In the genomic region with DNA sequence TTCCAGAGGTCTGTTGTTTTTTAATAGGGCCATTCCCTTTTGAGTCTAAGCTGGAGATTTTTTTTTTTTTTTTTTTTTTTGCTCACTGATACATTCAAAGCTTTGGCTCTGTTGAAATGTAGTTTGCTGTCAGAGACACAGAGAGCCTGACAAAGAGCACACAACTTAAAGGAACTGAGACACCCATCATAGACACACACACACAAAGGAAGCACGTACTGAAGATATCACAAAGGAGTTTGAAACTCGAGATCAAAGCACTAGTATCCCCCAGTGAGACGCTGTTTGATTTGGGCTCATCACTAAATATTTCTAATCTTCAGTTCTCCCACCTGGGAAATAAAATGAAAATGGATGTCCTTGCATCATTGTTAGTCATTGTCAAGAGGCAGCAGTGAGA, we compare ENCODE assay signal across 22 mouse cellular contexts.
DNase-seq lines count a peak whose midpoint lies in the region; ATAC-seq and TF ChIP-seq lines count a peak whose summit lies in the region.
"Had no signal": no experiment of that assay in that cellular context is flagged by ENCODE, and none has a peak within 500 bp of the region (broad histone marks: within the 10 kb centered on the region; RNA-seq: fewer than 3 reads in every experiment).

No protein-coding gene starts in this region.

- H3K9ac ChIP-seq in lung, embryonic 16.5 days (ENCODE audit: low read length), result no peak overlapping the region
- no peak overlapping the region for H3K9ac ChIP-seq in midbrain, embryonic 16.5 days (ENCODE audit: low read depth, low read length)
- no peak overlapping the region for H3K9ac ChIP-seq in midbrain, embryonic 14.5 days (replicated peaks; ENCODE audit: low read length)
- H3K9ac ChIP-seq in MEL (ENCODE audit: control insufficient read depth, low read depth, low read length, poor library complexity, severe bottlenecking), result no peak overlapping the region
- H3K9ac ChIP-seq: embryonic facial prominence, embryonic 12.5 days; forebrain, embryonic 13.5 days; forebrain, embryonic 15.5 days; forebrain, postnatal 0 days had no signal

- H3K4me1 ChIP-seq in lung, embryonic 16.5 days (replicated peaks; ENCODE audit: control insufficient read depth, insufficient read depth, low read length), result no peaks in the 10 kb centered on the region
- no peaks in the 10 kb centered on the region; the same call in 1 of the 2 replicates for H3K4me1 ChIP-seq in midbrain, embryonic 16.5 days (ENCODE audit: control insufficient read depth, insufficient read depth, low read length)
- H3K4me1 ChIP-seq in midbrain, embryonic 14.5 days (ENCODE audit: control insufficient read depth, insufficient read depth, low read length), result no peaks in the 10 kb centered on the region
- no peaks in the 10 kb centered on the region for H3K4me1 ChIP-seq in MEL (ENCODE audit: control insufficient read depth in 1 of 2, insufficient read depth in 2 of 2, low read length in 2 of 2)
- H3K4me1 ChIP-seq: embryonic facial prominence, embryonic 10.5 days; forebrain, embryonic 13.5 days; forebrain, embryonic 15.5 days had no signal

- H3K4me3 ChIP-seq in lung, embryonic 16.5 days (ENCODE audit: low read length), result no peak overlapping the region
- H3K4me3 ChIP-seq in midbrain, embryonic 16.5 days (ENCODE audit: low read depth, low read length), result no peak overlapping the region
- no peak overlapping the region for H3K4me3 ChIP-seq in midbrain, embryonic 14.5 days (replicated peaks; ENCODE audit: low read depth, low read length)
- H3K4me3 ChIP-seq in MEL (ENCODE audit: control insufficient read depth in 1 of 2, insufficient read depth in 1 of 2, low read depth in 2 of 2, low read length in 2 of 2) (no peak overlapping the region), myocyte (no peak overlapping the region)
- H3K4me3 ChIP-seq: embryonic facial prominence, embryonic 10.5 days; embryonic facial prominence, embryonic 12.5 days; forebrain, embryonic 13.5 days; forebrain, embryonic 15.5 days had no signal

- TF ChIP-seq EP300 in MEL (IDR thresholded peaks at IDR 0.05; ENCODE audit: low read depth in 1 of 2, low read length in 2 of 2), result no peak

- no peaks in the 10 kb centered on the region for H3K36me3 ChIP-seq in lung, embryonic 16.5 days (ENCODE audit: control insufficient read depth, insufficient read depth, low read length)
- H3K36me3 ChIP-seq in midbrain, embryonic 16.5 days (ENCODE audit: control insufficient read depth, insufficient read depth, low read length), result no peaks in the 10 kb centered on the region
- no peaks in the 10 kb centered on the region for H3K36me3 ChIP-seq in midbrain, embryonic 14.5 days (ENCODE audit: control insufficient read depth, insufficient read depth, low read length)
- H3K36me3 ChIP-seq in MEL (ENCODE audit: control insufficient read depth in 1 of 2, insufficient read depth in 2 of 2, low read length in 2 of 2), result no peaks in the 10 kb centered on the region
- H3K36me3 ChIP-seq in myocyte (ENCODE audit: control insufficient read depth, insufficient read depth), result no peaks in the 10 kb centered on the region
- H3K36me3 ChIP-seq: embryonic facial prominence, embryonic 10.5 days; embryonic facial prominence, embryonic 12.5 days; forebrain, embryonic 15.5 days; G1E had no signal

- TF ChIP-seq CTCF in MEL (IDR thresholded peaks at IDR 0.05 in 2 of 3, conservative IDR thresholded peaks at IDR 0.05 in 1 of 3; ENCODE audit: control insufficient read depth in 1 of 3, insufficient read depth in 1 of 3, low read depth in 2 of 3, low read length in 3 of 3, poor library complexity in 1 of 3, severe bottlenecking in 1 of 3), result no peak

- ATAC-seq in lung, embryonic 16.5 days (ENCODE audit: low read depth), result peak; percentile 26; the same call in 1 of the 2 replicates
- ATAC-seq in midbrain, embryonic 16.5 days, result 0 out of 2 replicates have a peak, but pooled peaks have one; percentile 64
- ATAC-seq in midbrain, embryonic 14.5 days (ENCODE audit: low FRiP score, low TSS enrichment), result no peak
- ATAC-seq: forebrain, embryonic 13.5 days; forebrain, embryonic 15.5 days; forebrain, postnatal 0 days had no signal

- DNase-seq in lung, adult 18-20 months, result no peak
- DNase-seq in midbrain, embryonic 14.5 days, result no peak
- DNase-seq in MEL (ENCODE audit: low read depth, low spot score), result no peak
- DNase-seq in left cerebral cortex, adult 9 months (ENCODE audit: low spot score in 2 of 2), result no peak
- DNase-seq in neural tube, embryonic 10.5 days (ENCODE audit: extremely low spot score, low spot score), result no peak
- DNase-seq: adrenal gland, adult 2 months; adrenal gland, postnatal 10 days; adrenal gland, postnatal 25 days; cerebellum, adult 11-12 months; cerebellum, adult 2 months; cerebellum, adult 9-10 months; cerebellum, postnatal 10 days; cerebellum, postnatal 25 days; forebrain, postnatal 0 days had no signal

- 36% methylated on average over 3 of the region's 3 CpGs for WGBS in lung, embryonic 16.5 days
- WGBS in midbrain, embryonic 16.5 days, result 33% methylated on average over 3 of the region's 3 CpGs
- WGBS in midbrain, embryonic 14.5 days, result 24% methylated on average over 3 of the region's 3 CpGs

- no peak overlapping the region for H3K27ac ChIP-seq in lung, embryonic 16.5 days (ENCODE audit: low read length)
- H3K27ac ChIP-seq in midbrain, embryonic 16.5 days (ENCODE audit: low read length), result no peak overlapping the region
- no peak overlapping the region for H3K27ac ChIP-seq in midbrain, embryonic 14.5 days (replicated peaks; ENCODE audit: low read depth, low read length)
- no peak overlapping the region for H3K27ac ChIP-seq in MEL (ENCODE audit: control insufficient read depth, low read depth, low read length)
- H3K27ac ChIP-seq: embryonic facial prominence, embryonic 10.5 days; embryonic facial prominence, embryonic 12.5 days; forebrain, embryonic 13.5 days; forebrain, embryonic 15.5 days had no signal

- H3K27me3 ChIP-seq in lung, embryonic 16.5 days (ENCODE audit: control insufficient read depth, insufficient read depth, low read depth, low read length), result no peaks in the 10 kb centered on the region
- no peaks in the 10 kb centered on the region for H3K27me3 ChIP-seq in midbrain, embryonic 16.5 days (ENCODE audit: control insufficient read depth, insufficient read depth, low read depth, low read length)
- H3K27me3 ChIP-seq in midbrain, embryonic 14.5 days (ENCODE audit: control insufficient read depth, insufficient read depth, low read length), result no peaks in the 10 kb centered on the region
- no peaks in the 10 kb centered on the region for H3K27me3 ChIP-seq in MEL (ENCODE audit: control insufficient read depth in 1 of 2, insufficient read depth in 2 of 2, low read length in 2 of 2)
- no peaks in the 10 kb centered on the region for H3K27me3 ChIP-seq in myocyte (ENCODE audit: control insufficient read depth, insufficient read depth, insufficient read length)
- H3K27me3 ChIP-seq: embryonic facial prominence, embryonic 12.5 days; forebrain, embryonic 13.5 days; forebrain, embryonic 15.5 days had no signal

- H3K4me2 ChIP-seq in lung, embryonic 16.5 days (ENCODE audit: low read depth, low read length), result no peak overlapping the region
- no peak overlapping the region for H3K4me2 ChIP-seq in midbrain, embryonic 16.5 days (ENCODE audit: low read length)
- H3K4me2 ChIP-seq in midbrain, embryonic 14.5 days (ENCODE audit: low read length), result no peak overlapping the region
- H3K4me2 ChIP-seq in myocyte (ENCODE audit: low read depth), result peak overlapping the region; percentile 15
- H3K4me2 ChIP-seq: embryonic facial prominence, embryonic 12.5 days; forebrain, embryonic 13.5 days; forebrain, embryonic 15.5 days had no signal

- TF ChIP-seq POLR2A in MEL (IDR thresholded peaks at IDR 0.05; ENCODE audit: control insufficient read depth in 1 of 2, insufficient read depth in 1 of 2, low read depth in 1 of 2, low read length in 2 of 2, poor library complexity in 1 of 2) (no peak), myocyte (IDR thresholded peaks at IDR 0.05; ENCODE audit: insufficient read length, low read depth) (no peak)

- H3K79me2 ChIP-seq in MEL (ENCODE audit: control insufficient read depth, insufficient read depth, low read length, poor library complexity) (no peaks in the 10 kb centered on the region), myocyte (ENCODE audit: control insufficient read depth, insufficient read depth) (no peaks in the 10 kb centered on the region)

- H3ac ChIP-seq in myocyte (ENCODE audit: control insufficient read depth, insufficient read length), result no peak overlapping the region

- no peaks in the 10 kb centered on the region for H3K9me3 ChIP-seq in lung, embryonic 16.5 days (ENCODE audit: control insufficient read depth, low read length)
- no peaks in the 10 kb centered on the region for H3K9me3 ChIP-seq in midbrain, embryonic 16.5 days (replicated peaks; ENCODE audit: control insufficient read depth, low read length, poor library complexity, severe bottlenecking)
- H3K9me3 ChIP-seq in midbrain, embryonic 14.5 days (ENCODE audit: control insufficient read depth, low read length), result no peaks in the 10 kb centered on the region
- H3K9me3 ChIP-seq in MEL (replicated peaks; ENCODE audit: insufficient read depth, low read length), result no peaks in the 10 kb centered on the region
- H3K9me3 ChIP-seq: embryonic facial prominence, embryonic 10.5 days; embryonic facial prominence, embryonic 12.5 days; forebrain, embryonic 13.5 days; forebrain, embryonic 15.5 days; G1E had no signal

- TF ChIP-seq RAD21 in MEL (IDR thresholded peaks at IDR 0.05; ENCODE audit: low read depth, low read length), result no peak

TF ChIP-seq in MEL, 35 proteins besides CTCF, POLR2A, EP300 and RAD21:
- TF ChIP-seq ZNF384 (IDR thresholded peaks at IDR 0.05; ENCODE audit: low read depth, low read length) (0 out of 2 replicates have a peak, but pooled peaks have one; percentile 16), MEF2A (IDR thresholded peaks at IDR 0.05; ENCODE audit: extremely low read depth, insufficient replicate concordance, low read depth, low read length, poor library complexity, severe bottlenecking) (no peak)
TF ChIP-seq in MEL: peak in this region for 1.

TF ChIP-seq in myocyte, 11 proteins besides CTCF, POLR2A, EP300 and RAD21:
- TF ChIP-seq MAX (IDR thresholded peaks at IDR 0.05; ENCODE audit: low read depth) (no peak), SRF (IDR thresholded peaks at IDR 0.05; ENCODE audit: control insufficient read depth, insufficient read length, low read depth) (no peak), REST (IDR thresholded peaks at IDR 0.05; ENCODE audit: insufficient read depth, insufficient read length) (no peak), MYOD1 (IDR thresholded peaks at IDR 0.05; ENCODE audit: control insufficient read depth in 1 of 3, insufficient read length in 2 of 3, low read depth in 2 of 3) (no peak), MYOG (IDR thresholded peaks at IDR 0.05; ENCODE audit: control insufficient read depth in 1 of 3, insufficient read depth in 1 of 3, insufficient read length in 2 of 3, low read depth in 2 of 3) (no peak)
